Mouse (Mus musculus) midbrain, embryonic 13.5 days (tissue): ENCODE results near the gene Gm17428. TPM values are rescaled to one million over a fixed set of nuclear protein-coding genes. Genes with fewer than 3 reads are reported as not detected.

Experiments
- ATAC-seq: fragments of 200-750 bp; cut with Nextera tagmentation; 2 replicates; pipeline ENCODE4 v1.8.0; 2017; ENCODE audit warnings: mild to moderate bottlenecking, moderate TSS enrichment, moderate library complexity
- H3K27ac ChIP-seq: fragments of 300-500 bp; sonication (generic); 2 replicates; pipeline ENCODE4 v1.5.1; 2015; ENCODE audit warnings: inconsistent platforms, mild to moderate bottlenecking, moderate library complexity
- H3K27me3 ChIP-seq: fragments of 300-500 bp; sonication (generic); 2 replicates; pipeline ENCODE4 v1.6.1; 2015; ENCODE audit warnings: mild to moderate bottlenecking, inconsistent platforms
- H3K36me3 ChIP-seq: fragments of 300-500 bp; sonication (generic); 2 replicates; pipeline ENCODE4 v1.6.1; 2015; ENCODE audit warnings: mild to moderate bottlenecking, inconsistent platforms
- H3K4me1 ChIP-seq: fragments of 300-500 bp; sonication (generic); replicated peaks from 2 replicates; pipeline ENCODE4 v1.6.1; 2015; ENCODE audit warnings: inconsistent platforms
- H3K4me2 ChIP-seq: fragments of 300-500 bp; sonication (generic); replicated peaks from 2 replicates; pipeline ENCODE4 v1.6.1; 2015; ENCODE audit warnings: moderate library complexity, mild to moderate bottlenecking, inconsistent platforms
- H3K4me3 ChIP-seq: fragments of 300-500 bp; sonication (generic); replicated peaks from 2 replicates; pipeline ENCODE4 v1.5.1; 2015; ENCODE audit warnings: mild to moderate bottlenecking, inconsistent platforms
- H3K9ac ChIP-seq: fragments of 300-500 bp; sonication (generic); replicated peaks from 2 replicates; pipeline ENCODE4 v1.6.1; 2015; ENCODE audit warnings: mild to moderate bottlenecking, inconsistent platforms
- H3K9me3 ChIP-seq: fragments of 300-500 bp; sonication (generic); 2 replicates; pipeline ENCODE4 v1.6.1; 2016; ENCODE audit warnings: mild to moderate bottlenecking, inconsistent platforms
- WGBS: fragments of 180-500 bp; shearing (Covaris S2); methylation state at CpG from one replicate; pipeline ENCODE4 v1.1.7; 2015; 5-methylcytosine and 5-hydroxymethylcytosine counted together
- microRNA counts: library from miRNA; unstranded; fragments of <30 nt; microRNA quantifications from one replicate; lab custom pipeline; 2016
- microRNA-seq: library from miRNA; unstranded; fragments of <30 nt; microRNA quantifications from one replicate; pipeline ENCODE4, GENCODE M21; 2016
- polyA plus RNA-seq: library from polyadenylated mRNA; unstranded; fragments of >200 nt; fragmentation: Nextera tagmentation; extraction: Ambion mirVana; gene quantifications from 2 replicates; pipeline ENCODE4 v1.2.1, GENCODE M21; 2015

Gene Gm17428
- polyA plus RNA-seq, 1 experiment from 2014 or later, result not detected

DNA sequence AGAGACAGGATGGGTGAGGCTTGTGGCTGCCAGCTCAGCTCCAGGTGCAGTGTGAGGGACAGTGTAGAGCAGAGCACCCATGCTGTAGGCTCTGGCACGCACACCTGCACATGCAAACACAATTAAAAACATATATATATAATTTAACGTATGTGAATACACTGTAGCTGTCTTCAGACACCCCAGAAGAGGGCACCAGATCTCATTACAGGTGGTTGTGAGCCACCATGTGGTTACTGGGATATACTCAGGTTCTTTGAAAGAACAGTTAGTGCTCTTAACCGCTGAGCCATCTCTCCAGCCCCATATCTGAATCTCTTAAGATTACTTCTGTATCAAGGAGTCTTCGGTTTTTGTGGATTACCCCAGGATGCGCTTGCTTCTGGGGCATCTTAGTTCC, 48.8 kb downstream of the Gm17428 start:
- Histone ChIP-seq H3K27me3 (peaks cover 5% of the 10 kb centered on the region; the same call in 1 of the 2 replicates), H3K4me2 (no peak overlapping the region), H3K27ac (no peak overlapping the region), H3K4me1 (peaks cover 40% of the 10 kb centered on the region), H3K9me3 (no peaks in the 10 kb centered on the region), H3K36me3 (peaks cover 33% of the 10 kb centered on the region), H3K9ac (no peak overlapping the region), H3K4me3 (no peak overlapping the region)
- no peak for ATAC-seq
- 84% methylated on average over 5 of the region's 5 CpGs for WGBS

MicroRNAs within 50 kb of the gene (microRNA counts, 519-probe panel; counts per million panel counts)
- microRNA mmu-miR-208a (lab: Ali Mortazavi, UCI) (3,277 counts per million, percentile 67 among the panel's probes with 10 or more counts), microRNA mmu-miR-208b (lab: Ali Mortazavi, UCI) (110 counts per million, percentile 56 among the panel's probes with 10 or more counts)

Small RNAs within 50 kb of the gene (microRNA-seq; reads per million reads assigned to microRNA genes)
- gene Mir208a, result 4.7 reads per million, percentile 19 among the genes with 10 or more reads in this experiment
- 41.2 reads per million, percentile 44 among the genes with 10 or more reads in this experiment for gene Mir208b

Other genes starting within 250 kb of the Gm17428 start
- 4.6 and 4.9 TPM in 2 replicates for gene Slc7a8, start 195.0 kb upstream of the Gm17428 start, polyA plus RNA-seq
- gene Rnf212b, start 162.8 kb upstream of the Gm17428 start, polyA plus RNA-seq, result not detected in 2 replicates
- gene Homez, start 106.0 kb upstream of the Gm17428 start, polyA plus RNA-seq, result 11.7 and 13.5 TPM in 2 replicates
- gene Ppp1r3e, start 99.4 kb upstream of the Gm17428 start, polyA plus RNA-seq, result 0.98 and 2.2 TPM in 2 replicates
- 4.4 and 4.9 TPM in 2 replicates for gene Bcl2l2, start 93.6 kb upstream of the Gm17428 start, polyA plus RNA-seq
- gene Gm20521, start 93.5 kb upstream of the Gm17428 start, polyA plus RNA-seq, result 0.18 TPM in 1 of 2 replicates, not detected in the other
- gene Pabpn1, start 84.4 kb upstream of the Gm17428 start, polyA plus RNA-seq, result 178 and 203 TPM in 2 replicates
- 119 and 158 TPM in 2 replicates for gene Slc22a17, start 63.8 kb upstream of the Gm17428 start, polyA plus RNA-seq
- gene Efs, start 50.8 kb upstream of the Gm17428 start, polyA plus RNA-seq, result 18.0 and 21.6 TPM in 2 replicates
- 0.15 and 0.19 TPM in 2 replicates for gene Il25, start 44.2 kb upstream of the Gm17428 start, polyA plus RNA-seq
- 1.9 and 2.0 TPM in 2 replicates for gene Cmtm5, start 40.7 kb upstream of the Gm17428 start, polyA plus RNA-seq
- gene Myh6, start 10.0 kb upstream of the Gm17428 start, polyA plus RNA-seq, result 0.75 and 1.3 TPM in 2 replicates
- 4.6 and 5.3 TPM in 2 replicates for gene Myh7, start 17.7 kb downstream of the Gm17428 start, polyA plus RNA-seq
- 60.4 and 62.7 TPM in 2 replicates for gene Ngdn, start 38.5 kb downstream of the Gm17428 start, polyA plus RNA-seq
- 35.5 and 39.9 TPM in 2 replicates for gene Zfhx2, start 115.4 kb downstream of the Gm17428 start, polyA plus RNA-seq
- 32.1 and 35.0 TPM in 2 replicates for gene Thtpa, start 117.9 kb downstream of the Gm17428 start, polyA plus RNA-seq
- 7.9 and 8.2 TPM in 2 replicates for gene Ap1g2, start 129.7 kb downstream of the Gm17428 start, polyA plus RNA-seq
- gene Jph4, start 140.0 kb downstream of the Gm17428 start, polyA plus RNA-seq, result 18.2 and 19.9 TPM in 2 replicates
- 0.31 and 0.35 TPM in 2 replicates for gene Dhrs2, start 245.1 kb downstream of the Gm17428 start, polyA plus RNA-seq